Mouse (Mus musculus): ENCODE data around the gene Mettl16. TPM values are rescaled to one million over a fixed set of nuclear protein-coding genes. Genes with fewer than 3 reads are reported as not detected.

The Mettl16 gene
- polyA plus RNA-seq, 1 experiment from 2014 or later, result 41.1 TPM

DNA sequence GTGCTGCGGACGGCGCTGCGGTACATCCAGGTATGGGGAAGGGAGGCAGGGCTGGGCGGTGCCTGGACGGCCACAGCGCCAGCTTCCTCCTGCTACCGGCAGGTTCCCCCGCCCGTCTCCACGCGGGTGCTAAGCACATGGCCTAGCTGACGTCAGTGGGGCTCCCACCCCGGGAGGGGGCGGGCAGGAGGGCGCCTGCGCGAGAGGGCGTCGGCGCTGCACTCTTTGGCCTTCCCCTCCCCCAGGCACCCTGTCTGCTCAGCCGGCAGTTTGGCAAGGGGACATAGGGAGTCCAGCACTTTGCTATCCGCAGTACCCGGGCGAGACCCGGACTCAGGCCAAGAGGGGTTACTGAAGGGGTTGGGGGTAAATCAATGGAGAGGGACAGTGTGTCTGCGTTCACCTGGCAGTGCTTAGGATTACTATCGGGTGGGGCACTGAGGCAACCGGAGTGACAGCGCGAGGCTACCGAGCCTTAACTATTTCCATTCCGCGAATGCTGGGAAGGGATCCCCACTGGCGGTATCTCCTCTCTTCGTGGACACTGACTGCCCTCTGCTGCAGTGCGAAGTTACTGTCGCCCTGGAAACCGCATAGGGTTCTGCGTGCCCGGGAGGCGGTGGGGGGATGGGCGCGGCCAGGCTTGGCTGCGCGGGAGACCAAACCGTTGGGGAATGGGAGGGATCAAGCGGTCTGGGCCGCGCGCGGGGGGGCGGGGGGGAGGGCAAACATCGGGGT is 67.2 kb downstream of the Mettl16 start:
- Histone ChIP-seq H3K9ac (replicated peaks; ENCODE audit: low read length) (peak overlapping the region; percentile 59), H3K4me3 (replicated peaks; ENCODE audit: low read depth, low read length) (peak overlapping the region; percentile 49), H3K9me3 (ENCODE audit: control insufficient read depth, low read length) (no peaks in the 10 kb centered on the region), H3K4me2 (ENCODE audit: low read length) (peak overlapping the region; percentile 80), H3K4me1 (ENCODE audit: control insufficient read depth, insufficient read depth, low read length) (peaks cover 17% of the 10 kb centered on the region), H3K36me3 (ENCODE audit: control insufficient read depth, insufficient read depth, low read length) (peaks cover 25% of the 10 kb centered on the region), H3K27ac (replicated peaks; ENCODE audit: low read depth, low read length) (peak overlapping the region; percentile 89), H3K27me3 (ENCODE audit: control insufficient read depth, insufficient read depth, low read length) (no peaks in the 10 kb centered on the region)
- DNase-seq, result peak; percentile 88
- ATAC-seq (ENCODE audit: low FRiP score, low TSS enrichment), result peak; percentile 70
- WGBS, result 1% methylated on average over 54 of the region's 54 CpGs

DNA sequence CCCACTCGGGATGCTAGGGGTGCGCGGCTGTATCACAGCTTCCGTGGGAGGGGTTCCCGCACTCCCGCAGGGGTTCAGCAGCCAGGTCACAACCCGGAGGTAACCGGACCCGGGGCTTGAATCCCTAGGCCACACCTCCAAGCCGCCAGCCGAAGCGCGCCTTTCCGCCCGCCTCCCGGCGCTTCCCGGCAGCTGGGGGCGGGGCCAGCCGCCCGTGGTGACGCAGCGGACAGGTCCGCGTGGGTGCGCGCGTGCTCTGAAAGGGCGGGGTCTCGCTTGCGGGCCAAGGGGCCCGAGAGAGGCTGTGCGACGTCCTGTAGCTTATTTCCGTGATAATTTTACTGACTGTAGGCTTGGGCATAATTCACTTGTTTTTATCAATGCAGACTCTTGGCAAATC is 67.8 kb downstream of the Mettl16 start:
- H3K9ac ChIP-seq (replicated peaks; ENCODE audit: low read length), result peak overlapping the region; percentile 59
- peak overlapping the region; percentile 89 for H3K27ac ChIP-seq (replicated peaks; ENCODE audit: low read depth, low read length)
- peak overlapping the region; percentile 49 for H3K4me3 ChIP-seq (replicated peaks; ENCODE audit: low read depth, low read length)
- 0% methylated on average over 34 of the region's 35 CpGs for WGBS
- H3K4me2 ChIP-seq (ENCODE audit: low read length), result peak overlapping the region; percentile 80
- no peaks in the 10 kb centered on the region for H3K9me3 ChIP-seq (ENCODE audit: control insufficient read depth, low read length)
- peaks cover 11% of the 10 kb centered on the region for H3K4me1 ChIP-seq (ENCODE audit: control insufficient read depth, insufficient read depth, low read length)
- ATAC-seq (ENCODE audit: low FRiP score, low TSS enrichment) (peak; percentile 76), DNase-seq (peak; percentile 94)
- H3K27me3 ChIP-seq (ENCODE audit: control insufficient read depth, insufficient read depth, low read length), result no peaks in the 10 kb centered on the region
- peaks cover 31% of the 10 kb centered on the region for H3K36me3 ChIP-seq (ENCODE audit: control insufficient read depth, insufficient read depth, low read length)

DNA sequence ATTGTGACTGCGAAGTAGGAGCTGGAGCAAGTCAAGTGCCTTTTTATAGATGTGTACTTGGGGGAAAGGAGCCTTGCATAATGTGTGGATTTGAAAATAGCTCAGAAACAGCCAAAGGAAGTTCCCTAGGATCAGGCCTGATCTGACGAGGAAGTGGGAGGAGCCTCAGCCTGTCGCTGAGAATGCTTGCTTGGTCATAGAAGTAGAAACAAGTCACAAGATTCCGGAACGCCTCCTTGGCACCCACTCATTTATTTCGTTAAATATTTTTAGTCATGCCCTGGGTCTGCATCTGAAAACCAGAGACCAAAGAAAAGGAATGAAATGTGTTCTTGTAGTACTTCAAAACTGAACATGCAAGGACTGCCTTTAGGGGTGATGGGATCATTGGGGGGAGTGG is 68.3 kb downstream of the Mettl16 start:
- Histone ChIP-seq H3K36me3 (ENCODE audit: control insufficient read depth, insufficient read depth, low read length) (peaks cover 36% of the 10 kb centered on the region), H3K4me2 (ENCODE audit: low read length) (peak overlapping the region; percentile 80), H3K27me3 (ENCODE audit: control insufficient read depth, insufficient read depth, low read length) (no peaks in the 10 kb centered on the region), H3K4me1 (ENCODE audit: control insufficient read depth, insufficient read depth, low read length) (peaks cover 10% of the 10 kb centered on the region), H3K4me3 (replicated peaks; ENCODE audit: low read depth, low read length) (peak overlapping the region; percentile 49), H3K9me3 (ENCODE audit: control insufficient read depth, low read length) (no peaks in the 10 kb centered on the region), H3K27ac (replicated peaks; ENCODE audit: low read depth, low read length) (peak overlapping the region; percentile 89), H3K9ac (replicated peaks; ENCODE audit: low read length) (peak overlapping the region; percentile 59; the same call in 1 of the 2 replicates)
- DNase-seq (peak; percentile 36), ATAC-seq (ENCODE audit: low FRiP score, low TSS enrichment) (no peak)
- WGBS, result 49% methylated on average over 6 of the region's 6 CpGs

DNA sequence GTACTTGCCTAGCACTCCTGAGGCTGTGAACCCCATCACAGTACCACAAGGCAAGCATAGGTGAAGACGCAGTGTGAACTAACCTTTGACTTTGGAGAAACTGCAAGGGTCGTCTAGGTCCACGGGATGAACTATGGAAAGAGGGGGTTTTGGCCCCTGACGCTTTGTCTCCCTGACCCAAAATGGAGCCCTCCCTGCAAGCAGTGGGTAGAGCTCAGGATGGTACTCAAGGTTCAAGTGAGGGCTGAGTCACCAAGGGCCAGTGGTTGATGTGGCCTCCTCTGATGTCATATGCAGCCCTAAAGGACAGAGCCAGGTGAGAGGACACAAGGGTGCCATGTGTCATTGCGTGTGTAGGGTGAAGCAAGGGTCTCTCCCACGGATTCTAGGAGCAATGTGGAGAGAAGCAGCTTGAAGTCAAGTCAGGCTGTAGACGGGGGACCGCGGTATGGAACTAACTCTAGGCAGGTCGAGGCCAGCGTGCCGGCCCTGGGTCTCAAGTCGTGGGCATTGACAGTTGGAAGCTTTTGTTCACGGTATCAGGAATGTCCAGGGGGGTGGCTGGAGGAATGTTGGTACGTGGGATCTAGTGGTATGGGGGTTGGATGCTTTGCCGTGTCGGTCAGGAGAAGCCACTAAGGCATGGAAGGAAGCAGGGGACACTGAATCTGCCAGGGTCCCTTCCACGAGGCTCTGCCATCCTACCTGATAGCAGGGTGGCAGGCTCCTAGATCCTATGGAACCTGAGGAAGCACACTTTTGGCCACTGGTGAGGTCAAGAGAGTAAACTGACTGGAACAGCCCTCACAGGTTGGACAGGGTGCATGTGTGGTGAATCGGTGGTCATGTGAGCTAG is 69.5 kb downstream of the Mettl16 start:
- DNase-seq (no peak), ATAC-seq (ENCODE audit: low FRiP score, low TSS enrichment) (no peak)
- H3K27ac ChIP-seq (replicated peaks; ENCODE audit: low read depth, low read length), result no peak overlapping the region
- H3K36me3 ChIP-seq (ENCODE audit: control insufficient read depth, insufficient read depth, low read length), result peaks cover 47% of the 10 kb centered on the region
- no peak overlapping the region for H3K4me3 ChIP-seq (replicated peaks; ENCODE audit: low read depth, low read length)
- H3K9me3 ChIP-seq (ENCODE audit: control insufficient read depth, low read length), result no peaks in the 10 kb centered on the region
- no peaks in the 10 kb centered on the region for H3K27me3 ChIP-seq (ENCODE audit: control insufficient read depth, insufficient read depth, low read length)
- no peak overlapping the region for H3K9ac ChIP-seq (replicated peaks; ENCODE audit: low read length)
- no peak overlapping the region for H3K4me2 ChIP-seq (ENCODE audit: low read length)
- WGBS, result 94% methylated on average over 19 of the region's 19 CpGs
- H3K4me1 ChIP-seq (ENCODE audit: control insufficient read depth, insufficient read depth, low read length), result peaks cover 10% of the 10 kb centered on the region

DNA sequence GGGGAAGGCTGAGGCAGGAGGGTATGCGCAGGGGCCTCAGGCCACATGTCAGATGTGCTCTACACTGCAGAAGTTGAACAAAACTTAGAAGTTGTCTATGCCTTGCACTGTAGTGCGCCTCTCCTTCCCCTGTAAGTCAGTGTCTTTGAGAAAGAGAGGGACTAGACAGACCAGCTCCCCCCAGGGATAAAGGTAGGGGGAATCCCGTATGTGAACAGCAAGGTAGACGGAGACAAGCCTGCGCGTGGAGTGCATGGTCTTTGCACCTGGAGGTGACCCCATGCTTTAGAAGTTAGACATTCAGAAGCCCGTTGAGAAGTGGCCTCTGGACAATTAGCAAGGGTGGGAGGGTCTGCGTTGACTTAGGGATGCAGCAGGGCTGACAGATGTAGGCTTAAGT is 70.1 kb downstream of the Mettl16 start:
- ATAC-seq (ENCODE audit: low FRiP score, low TSS enrichment) (no peak), DNase-seq (no peak)
- Histone ChIP-seq H3K4me1 (ENCODE audit: control insufficient read depth, insufficient read depth, low read length) (peaks cover 10% of the 10 kb centered on the region), H3K4me2 (ENCODE audit: low read length) (no peak overlapping the region), H3K27ac (replicated peaks; ENCODE audit: low read depth, low read length) (no peak overlapping the region), H3K27me3 (ENCODE audit: control insufficient read depth, insufficient read depth, low read length) (no peaks in the 10 kb centered on the region), H3K36me3 (ENCODE audit: control insufficient read depth, insufficient read depth, low read length) (peaks cover 49% of the 10 kb centered on the region), H3K9me3 (ENCODE audit: control insufficient read depth, low read length) (no peaks in the 10 kb centered on the region), H3K9ac (replicated peaks; ENCODE audit: low read length) (no peak overlapping the region), H3K4me3 (replicated peaks; ENCODE audit: low read depth, low read length) (no peak overlapping the region)
- WGBS, result 88% methylated on average over 8 of the region's 8 CpGs

DNA sequence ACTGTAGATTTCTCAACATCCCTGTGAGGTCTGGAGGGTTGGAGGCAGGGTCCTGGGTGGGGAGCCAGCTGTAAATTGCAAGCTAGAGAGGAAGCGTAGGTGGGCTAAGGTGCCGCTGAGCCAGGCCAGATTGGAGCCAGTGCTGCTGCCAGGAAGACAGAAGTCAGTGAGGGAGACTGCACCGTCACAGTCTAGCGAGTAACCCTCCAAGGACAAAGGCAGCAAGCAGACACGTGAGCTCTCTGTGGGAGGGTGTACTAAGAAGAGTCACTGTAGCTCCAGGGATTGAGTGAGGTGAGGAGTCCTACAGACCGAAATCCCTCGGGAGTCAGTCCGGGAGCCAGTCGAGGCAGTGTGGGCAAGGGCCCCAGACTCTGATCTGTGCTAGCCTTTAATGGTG is 70.7 kb downstream of the Mettl16 start:
- peaks cover 49% of the 10 kb centered on the region for H3K36me3 ChIP-seq (ENCODE audit: control insufficient read depth, insufficient read depth, low read length)

DNA sequence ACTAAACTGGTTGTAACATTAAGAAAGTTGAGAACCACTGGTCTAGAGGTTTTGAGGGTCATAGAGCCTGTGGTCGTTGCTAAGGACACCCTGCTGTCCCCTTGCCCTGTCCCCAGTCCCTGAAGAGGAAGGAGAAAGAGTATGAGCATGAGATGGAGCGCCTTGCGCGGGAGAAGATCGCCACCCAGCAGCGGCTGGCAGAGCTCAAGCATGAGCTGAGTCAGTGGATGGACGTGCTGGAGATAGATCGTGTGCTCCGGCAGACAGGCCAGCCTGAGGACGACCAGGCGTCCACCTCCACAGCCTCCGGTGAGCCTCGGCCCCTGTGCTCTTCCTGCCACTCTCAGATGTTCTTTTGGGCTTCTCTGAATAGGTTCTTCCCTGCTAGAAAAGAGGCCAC is 71.4 kb downstream of the Mettl16 start:
- Histone ChIP-seq H3K4me1 (ENCODE audit: control insufficient read depth, insufficient read depth, low read length) (peaks cover 10% of the 10 kb centered on the region), H3K36me3 (ENCODE audit: control insufficient read depth, insufficient read depth, low read length) (peaks cover 45% of the 10 kb centered on the region), H3K27ac (replicated peaks; ENCODE audit: low read depth, low read length) (no peak overlapping the region), H3K4me2 (ENCODE audit: low read length) (no peak overlapping the region), H3K9me3 (ENCODE audit: control insufficient read depth, low read length) (no peaks in the 10 kb centered on the region), H3K9ac (replicated peaks; ENCODE audit: low read length) (no peak overlapping the region), H3K27me3 (ENCODE audit: control insufficient read depth, insufficient read depth, low read length) (no peaks in the 10 kb centered on the region), H3K4me3 (replicated peaks; ENCODE audit: low read depth, low read length) (no peak overlapping the region)
- ATAC-seq (ENCODE audit: low FRiP score, low TSS enrichment), result no peak
- DNase-seq, result no peak
- WGBS, result 91% methylated on average over 13 of the region's 13 CpGs

More for the DNA sequence above, 70.7 kb downstream of the Mettl16 start:
- ATAC-seq (ENCODE audit: low FRiP score, low TSS enrichment) (no peak), DNase-seq (no peak)
- no peak overlapping the region for H3K4me3 ChIP-seq (replicated peaks; ENCODE audit: low read depth, low read length)
- H3K9me3 ChIP-seq (ENCODE audit: control insufficient read depth, low read length), result no peaks in the 10 kb centered on the region
- peaks cover 10% of the 10 kb centered on the region for H3K4me1 ChIP-seq (ENCODE audit: control insufficient read depth, insufficient read depth, low read length)
- H3K9ac ChIP-seq (replicated peaks; ENCODE audit: low read length), result no peak overlapping the region
- no peak overlapping the region for H3K27ac ChIP-seq (replicated peaks; ENCODE audit: low read depth, low read length)
- H3K27me3 ChIP-seq (ENCODE audit: control insufficient read depth, insufficient read depth, low read length), result no peaks in the 10 kb centered on the region
- H3K4me2 ChIP-seq (ENCODE audit: low read length), result no peak overlapping the region
- 53% methylated on average over 9 of the region's 9 CpGs for WGBS

DNA sequence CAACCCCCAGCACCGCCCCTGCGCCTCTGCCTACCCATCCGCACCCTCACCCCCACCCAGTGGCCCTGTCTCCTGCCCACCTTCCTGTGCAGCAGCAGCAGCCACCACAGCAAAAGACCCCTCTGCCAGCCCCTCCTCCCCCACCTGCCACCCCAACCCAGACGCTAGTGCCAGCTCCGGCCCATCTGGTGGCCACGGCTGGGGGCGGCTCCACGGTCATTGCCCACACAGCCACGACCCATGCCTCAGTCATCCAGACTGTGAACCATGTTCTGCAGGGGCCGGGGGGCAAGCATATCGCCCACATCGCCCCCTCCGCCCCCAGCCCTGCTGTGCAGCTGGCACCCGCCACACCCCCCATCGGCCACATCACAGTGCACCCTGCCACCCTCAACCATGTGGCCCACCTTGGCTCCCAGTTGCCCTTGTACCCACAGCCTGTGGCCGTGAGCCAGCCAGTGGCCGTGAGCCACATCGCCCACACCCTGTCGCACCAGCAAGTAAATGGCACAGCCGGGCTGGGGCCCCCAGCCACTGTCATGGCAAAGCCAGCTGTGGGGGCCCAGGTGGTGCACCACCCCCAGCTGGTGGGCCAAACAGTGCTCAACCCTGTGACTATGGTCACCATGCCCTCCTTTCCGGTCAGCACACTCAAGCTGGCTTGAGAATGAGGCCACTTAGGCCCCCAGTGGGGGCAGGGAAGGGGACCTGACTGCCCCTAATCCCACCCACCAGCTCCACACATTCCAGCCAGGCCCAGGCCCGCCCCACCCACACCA is 72.2 kb downstream of the Mettl16 start:
- H3K9me3 ChIP-seq (ENCODE audit: control insufficient read depth, low read length), result no peaks in the 10 kb centered on the region
- DNase-seq (no peak), ATAC-seq (ENCODE audit: low FRiP score, low TSS enrichment) (no peak)
- 0 out of 2 replicates have a peak overlapping the region, but pooled peaks have one; percentile 20 for H3K27ac ChIP-seq (replicated peaks; ENCODE audit: low read depth, low read length)
- H3K4me1 ChIP-seq (ENCODE audit: control insufficient read depth, insufficient read depth, low read length), result peaks cover 2% of the 10 kb centered on the region
- H3K4me2 ChIP-seq (ENCODE audit: low read length), result no peak overlapping the region
- H3K27me3 ChIP-seq (ENCODE audit: control insufficient read depth, insufficient read depth, low read length), result no peaks in the 10 kb centered on the region
- WGBS, result 91% methylated on average over 22 of the region's 22 CpGs
- peaks cover 45% of the 10 kb centered on the region for H3K36me3 ChIP-seq (ENCODE audit: control insufficient read depth, insufficient read depth, low read length)
- H3K4me3 ChIP-seq (replicated peaks; ENCODE audit: low read depth, low read length), result no peak overlapping the region
- no peak overlapping the region for H3K9ac ChIP-seq (replicated peaks; ENCODE audit: low read length)
